Mouse (Mus musculus) retina, postnatal 7 days (tissue): ENCODE measurements around the gene Stk39.

ENCODE experiments used
- DNase-seq: peaks from one replicate; pipeline ENCODE4 v3.0.0-alpha.2; 2012; ENCODE audit warnings: low read depth, low spot score

Gene Stk39

DNA sequence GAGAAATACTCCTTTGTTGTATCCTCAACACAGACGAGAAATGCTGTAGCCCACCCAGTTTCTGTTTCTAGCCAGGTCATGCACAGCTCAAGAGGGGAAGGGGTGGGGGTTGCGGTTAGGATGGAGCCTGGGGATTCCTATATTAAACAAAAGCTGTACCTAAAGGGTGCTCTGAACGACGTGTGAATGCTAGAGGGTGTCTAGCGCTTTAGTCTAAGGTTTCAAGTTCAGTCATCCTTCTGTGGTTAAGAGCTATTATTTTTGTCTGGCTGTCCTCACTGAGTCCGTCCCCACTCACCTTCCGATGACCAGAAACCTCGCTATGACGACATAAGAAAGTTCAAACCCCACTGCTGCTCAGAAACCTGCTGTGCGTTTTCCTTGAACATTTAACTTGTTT, 182.9 kb downstream of the Stk39 start:
- no peak for DNase-seq

DNA sequence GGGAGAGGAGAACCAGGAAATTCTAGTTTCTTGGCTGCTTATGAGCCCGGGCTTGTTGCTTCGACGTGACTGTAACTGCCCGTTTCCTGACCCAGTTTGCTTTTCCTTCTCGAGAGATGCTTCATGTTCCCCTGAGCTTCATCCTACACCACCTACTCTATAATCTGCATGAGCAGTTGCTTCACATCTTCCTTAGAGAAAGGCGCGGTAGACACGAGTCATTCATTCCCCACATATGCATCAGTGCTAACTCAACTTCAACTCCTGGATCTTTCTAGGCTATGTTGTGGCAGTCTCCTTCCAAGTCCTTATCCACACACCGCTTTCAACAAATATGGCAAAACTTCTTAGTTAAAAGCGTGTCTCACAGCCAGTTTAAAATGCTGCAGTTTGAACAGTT, 184.0 kb downstream of the Stk39 start:
- no peak for DNase-seq

DNA sequence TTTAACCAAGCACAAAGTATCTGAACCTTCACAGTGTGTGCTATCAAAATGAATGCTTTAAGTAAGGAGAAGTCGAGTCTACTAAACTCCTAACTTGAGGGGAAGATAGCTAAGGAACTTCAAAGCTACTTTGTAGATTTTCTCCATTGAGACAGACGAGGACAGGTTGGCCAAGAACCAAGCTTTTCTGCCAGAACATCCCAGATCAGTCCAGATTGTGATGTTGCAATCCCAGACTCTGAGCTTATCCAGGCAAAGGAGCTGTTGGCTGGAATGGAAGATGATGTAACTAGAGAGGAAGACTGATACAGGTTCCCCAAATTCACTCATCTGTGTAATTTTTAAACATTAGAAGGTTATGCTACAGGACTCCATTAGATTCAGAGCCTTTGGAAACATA, 187.7 kb downstream of the Stk39 start:
- no peak for DNase-seq

DNA sequence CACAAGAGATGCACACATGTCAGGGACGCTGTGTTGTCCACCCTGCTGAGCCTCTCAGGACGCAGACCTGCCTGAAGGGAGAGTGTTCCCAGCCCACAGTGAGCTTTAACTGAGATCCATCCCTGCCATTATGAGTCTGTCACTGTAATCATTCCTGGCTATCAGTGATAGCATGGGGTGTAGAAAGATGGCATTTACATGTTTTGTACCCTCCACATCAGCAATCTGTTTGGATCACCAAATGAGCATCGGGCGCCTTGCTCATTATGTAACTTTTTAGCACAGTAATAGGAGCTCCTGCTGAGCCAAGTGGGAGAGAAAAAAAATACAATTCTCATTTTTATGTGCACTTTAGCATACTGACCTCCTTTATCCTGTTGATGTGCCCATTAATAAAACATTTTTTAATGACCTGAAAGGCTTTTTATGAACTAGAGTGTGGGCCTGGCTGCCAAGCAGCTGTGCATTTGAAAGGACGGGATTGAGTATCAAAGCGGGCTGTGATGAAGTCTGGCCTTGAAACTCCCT, 189.0 kb downstream of the Stk39 start:
- DNase-seq: no peak

DNA sequence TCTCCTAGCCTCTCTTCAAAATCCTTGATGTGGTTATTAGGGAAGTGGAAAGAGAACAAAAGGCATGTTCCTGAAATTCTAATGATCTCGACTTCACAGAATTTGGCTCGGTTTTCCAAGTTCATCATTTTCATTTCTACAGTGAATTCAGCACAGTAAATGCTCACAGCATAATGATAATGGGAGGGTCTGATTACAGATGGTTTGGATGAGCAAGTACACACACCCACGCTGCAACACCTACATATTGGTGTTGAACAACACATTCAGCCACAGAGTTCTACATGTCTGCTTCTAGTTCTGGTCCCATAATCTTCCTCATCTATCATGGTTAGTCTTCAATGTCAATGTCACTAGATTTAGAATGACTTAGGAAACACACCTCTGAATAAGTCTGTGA, 190.5 kb downstream of the Stk39 start:
- no peak for DNase-seq

DNA sequence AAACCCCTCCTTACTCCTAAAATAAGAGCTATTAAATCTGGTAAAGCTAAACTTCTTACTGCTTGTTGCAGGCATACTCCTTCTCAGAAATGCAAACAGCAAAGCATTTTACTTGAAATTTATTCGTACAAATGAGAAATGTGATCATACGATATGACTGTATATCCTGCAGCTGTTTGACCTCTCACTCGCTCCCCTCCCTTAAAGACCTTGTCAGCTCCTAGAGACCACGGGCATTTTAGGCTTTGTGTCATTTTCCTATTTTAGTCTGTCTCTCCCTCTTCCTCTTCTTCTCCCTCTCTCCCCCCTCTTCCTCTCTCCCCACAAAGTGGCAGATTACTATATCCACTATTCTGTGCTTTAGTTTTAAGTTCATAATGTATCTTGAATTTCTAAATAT, 200.8 kb downstream of the Stk39 start:
- DNase-seq: no peak

DNA sequence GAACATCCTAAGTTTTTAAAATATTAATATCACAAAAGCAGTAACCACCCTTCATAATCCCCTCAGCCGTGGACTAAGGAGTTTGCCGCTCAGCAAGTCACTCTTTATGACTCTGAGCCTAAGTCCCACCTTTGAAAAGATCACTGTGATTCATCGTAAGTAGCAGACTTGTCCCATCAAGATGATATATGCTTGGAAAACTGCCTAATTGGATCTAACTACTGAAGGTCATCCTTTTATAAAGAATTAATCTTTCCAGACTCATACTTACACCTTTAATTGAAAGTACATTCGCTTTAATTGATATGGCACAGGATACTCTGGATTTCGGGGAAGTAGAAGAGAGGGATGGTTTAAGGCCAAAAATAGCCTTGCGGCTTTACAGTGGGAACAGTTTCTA, 201.2 kb downstream of the Stk39 start:
- no peak for DNase-seq

DNA sequence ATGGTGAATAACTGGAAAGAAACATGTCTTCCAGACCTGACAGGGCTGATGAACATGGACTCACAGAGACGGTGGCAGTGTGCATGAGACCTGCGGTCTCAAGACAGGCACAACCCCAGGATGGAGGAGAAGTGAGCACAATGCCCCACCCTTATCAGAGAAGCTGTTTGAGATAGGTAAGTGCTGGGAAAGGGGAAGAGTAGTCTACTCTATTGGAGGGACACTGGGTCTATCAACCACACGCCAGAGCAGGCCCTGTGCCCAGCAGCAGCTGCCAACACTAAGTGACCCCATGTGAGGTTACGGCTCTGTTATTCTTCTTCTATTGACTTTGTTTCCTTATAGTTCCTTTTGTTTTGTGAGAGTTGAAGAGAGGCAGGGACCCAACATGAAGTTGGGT, 202.4 kb downstream of the Stk39 start:
- DNase-seq: no peak

DNA sequence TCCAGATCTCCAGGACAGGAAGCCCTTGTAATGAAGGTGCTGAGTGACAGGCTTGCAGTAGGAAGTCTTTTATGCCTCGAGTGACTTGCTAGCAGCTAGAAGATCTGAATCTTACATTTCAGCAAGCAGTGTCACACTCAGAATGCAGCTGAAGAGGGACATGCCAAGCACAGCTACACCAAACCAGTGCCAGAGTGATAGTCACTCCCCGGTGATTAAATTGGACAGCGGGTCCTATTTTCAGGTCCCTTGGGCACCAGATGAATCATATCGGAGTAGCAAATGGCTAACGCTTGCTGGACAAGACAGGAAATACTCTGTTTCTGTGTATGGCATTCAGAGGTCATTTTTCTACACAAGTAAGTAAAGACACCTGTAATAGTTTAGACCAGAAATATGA, 207.2 kb downstream of the Stk39 start:
- no peak for DNase-seq

DNA sequence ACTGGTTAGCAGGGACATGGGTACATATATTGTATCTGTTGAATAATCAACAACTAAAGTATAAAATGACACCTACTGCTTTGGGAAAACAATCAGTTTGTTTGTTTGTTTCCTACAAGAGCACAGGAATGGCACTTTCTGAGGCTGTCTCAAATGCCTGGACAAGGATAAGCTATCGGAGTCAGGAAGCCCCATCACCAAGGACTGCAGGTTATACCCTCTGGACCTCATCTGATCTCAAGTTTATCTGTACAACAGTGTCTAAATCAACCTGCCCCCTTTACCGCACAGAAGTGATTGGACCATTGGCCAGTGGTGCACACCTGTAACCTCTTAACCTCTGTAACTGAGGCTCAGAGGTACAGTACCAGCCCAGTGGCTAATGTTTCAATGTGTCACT, 211.2 kb downstream of the Stk39 start:
- no peak for DNase-seq

DNA sequence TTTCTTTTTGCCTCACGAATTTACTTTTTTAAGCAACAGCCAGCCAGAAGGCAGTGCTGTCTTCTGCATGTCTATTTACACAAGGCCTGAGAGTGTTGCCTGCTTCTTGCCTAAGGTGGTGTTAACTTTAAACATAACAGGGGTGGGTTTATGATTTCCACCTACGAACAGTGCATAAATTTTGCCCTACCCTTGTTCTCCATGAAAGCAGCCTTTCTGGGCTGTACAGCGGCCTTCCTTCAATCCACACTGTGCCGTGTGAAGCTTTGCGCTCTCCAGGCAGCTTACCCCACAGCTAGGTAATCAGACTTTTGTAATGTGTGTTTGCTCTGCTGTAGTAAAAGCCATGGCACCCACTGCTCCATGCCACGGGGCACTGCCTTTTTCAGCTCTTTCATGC, 214.5 kb downstream of the Stk39 start:
- DNase-seq: no peak

DNA sequence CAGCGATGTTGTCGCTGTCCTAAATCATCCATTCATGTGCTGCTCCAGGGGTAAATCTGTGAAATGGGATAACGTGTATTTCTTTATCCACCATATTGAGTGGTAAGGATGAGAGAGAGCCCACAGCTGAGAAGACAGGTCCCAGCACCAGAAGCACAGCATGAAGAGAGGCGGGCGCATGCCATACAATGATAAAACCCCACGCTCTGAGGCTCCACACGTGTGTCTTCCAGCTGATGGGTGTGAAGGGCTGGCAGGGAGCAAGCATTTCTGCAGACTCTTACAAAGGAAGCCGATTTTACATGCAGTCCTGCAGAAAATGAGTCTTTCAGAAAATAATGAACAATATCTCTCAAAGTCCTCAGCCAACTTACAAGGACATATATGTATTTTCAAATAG, 215.6 kb downstream of the Stk39 start:
- no peak for DNase-seq

DNA sequence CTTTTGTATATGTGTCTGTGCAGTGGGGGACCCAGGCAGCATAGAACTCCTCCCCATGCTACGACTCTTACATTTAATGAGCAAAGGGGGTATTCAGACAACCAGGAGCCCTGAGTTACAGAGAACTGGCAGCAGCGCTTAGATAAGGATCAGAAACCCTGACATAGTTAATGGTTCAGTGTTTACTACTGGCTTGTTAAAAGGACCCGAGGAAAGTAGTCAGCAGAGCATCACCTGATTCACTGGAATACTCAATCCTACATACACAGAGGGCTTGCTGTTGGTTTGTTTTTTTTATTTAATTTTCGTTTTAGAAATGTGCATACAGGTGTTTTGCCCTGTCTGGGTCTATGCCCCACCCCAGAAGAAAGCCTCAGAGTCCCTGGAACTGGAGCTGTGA, 217.3 kb downstream of the Stk39 start:
- DNase-seq: no peak

DNA sequence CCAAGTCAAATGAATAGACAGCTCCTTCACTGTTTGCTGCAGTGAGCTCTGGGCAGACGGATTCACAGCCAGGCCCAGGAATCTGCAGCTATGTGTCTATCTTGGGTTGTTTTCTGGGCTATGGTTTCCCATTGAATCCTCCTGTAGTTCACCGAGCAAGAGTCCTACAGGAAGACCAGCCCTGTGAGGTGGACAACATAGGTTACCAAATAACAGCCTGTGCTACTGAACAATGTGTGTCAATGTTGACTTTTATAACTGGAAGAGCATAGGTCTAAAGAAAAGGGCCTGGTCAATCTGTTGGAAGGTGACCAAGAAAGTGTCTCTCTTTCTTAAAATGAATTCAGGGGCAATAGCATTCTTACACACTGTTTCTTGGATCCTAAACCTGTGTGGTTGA, 218.8 kb downstream of the Stk39 start:
- DNase-seq: no peak

DNA sequence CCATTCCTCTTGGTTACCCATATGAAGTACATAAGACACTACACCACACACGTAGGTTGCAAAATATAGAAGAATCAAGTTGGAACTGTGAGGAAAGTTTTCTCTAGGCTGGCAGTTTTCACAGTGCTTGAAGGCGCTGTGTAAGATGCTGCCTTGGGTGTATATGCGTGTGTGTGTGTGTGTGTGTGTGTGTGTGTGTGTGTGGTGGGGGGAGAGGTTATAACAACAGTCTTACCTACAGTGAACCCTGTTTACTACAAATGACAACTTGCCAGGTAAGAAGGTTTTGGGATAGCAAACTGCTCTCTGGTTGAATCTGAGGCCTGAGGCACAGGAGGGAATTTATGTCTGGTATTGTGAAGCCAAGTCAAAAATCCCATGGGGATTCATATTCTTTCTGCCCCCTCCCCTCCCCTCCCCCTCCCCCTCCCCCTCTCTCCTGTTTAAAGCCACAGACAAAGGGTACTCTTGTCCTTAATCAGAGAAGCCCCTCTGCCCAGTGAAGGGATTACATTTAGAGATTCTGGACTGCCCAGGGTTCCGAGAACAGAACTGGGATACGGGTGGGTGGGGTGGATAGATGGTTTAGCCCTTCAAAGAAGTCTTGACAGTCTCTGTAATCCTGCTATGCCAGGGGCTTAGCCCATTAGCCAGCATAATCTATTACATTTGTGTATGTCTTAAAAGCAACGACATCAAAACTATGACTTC, 219.9 kb downstream of the Stk39 start:
- DNase-seq: no peak

DNA sequence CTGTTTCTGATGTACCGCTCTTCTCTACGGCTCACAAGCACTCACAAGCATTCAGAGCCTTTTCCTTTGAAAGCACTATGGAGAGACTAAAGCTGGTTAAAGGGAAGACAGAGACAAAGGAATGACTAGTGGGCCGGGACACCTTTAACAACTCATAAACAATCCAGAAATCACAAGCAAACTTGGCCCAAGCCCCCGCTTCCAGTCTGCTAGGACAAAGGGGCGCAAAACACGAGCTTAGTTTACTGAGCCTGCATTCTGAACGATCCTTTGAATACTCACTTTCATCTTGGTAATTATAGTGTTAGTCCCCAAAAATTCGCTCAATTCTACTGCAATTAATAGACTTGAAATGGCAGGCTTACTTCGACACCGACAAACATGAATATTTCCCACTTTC, 221.2 kb downstream of the Stk39 start:
- DNase-seq: no peak

DNA sequence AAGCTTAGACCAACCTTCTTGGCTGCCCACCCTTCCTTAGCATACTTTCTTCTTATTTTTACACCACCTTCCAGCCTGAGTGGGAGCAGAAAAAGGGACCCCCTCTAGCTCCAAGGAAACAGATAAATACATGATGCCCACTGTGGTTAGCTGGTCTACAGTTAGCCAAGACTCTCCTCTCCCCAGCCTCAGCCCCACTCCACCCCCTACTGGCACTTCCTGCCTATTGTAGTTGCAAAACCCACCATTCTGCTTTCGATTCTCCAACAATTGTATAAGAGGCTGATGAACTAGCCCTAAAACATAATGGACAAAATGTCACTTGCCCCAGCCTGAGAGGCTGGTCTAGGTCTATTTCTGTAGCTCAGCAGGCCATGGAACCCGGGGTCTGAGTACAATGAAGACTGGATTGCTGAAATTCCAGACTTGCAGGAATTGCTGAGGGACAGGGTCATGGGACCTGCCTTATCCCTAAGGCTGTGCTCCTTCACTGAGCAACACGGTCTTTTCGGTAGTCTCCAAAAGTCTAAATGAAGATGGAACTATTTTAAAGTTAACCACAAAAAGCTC, 222.1 kb downstream of the Stk39 start:
- DNase-seq: no peak

DNA sequence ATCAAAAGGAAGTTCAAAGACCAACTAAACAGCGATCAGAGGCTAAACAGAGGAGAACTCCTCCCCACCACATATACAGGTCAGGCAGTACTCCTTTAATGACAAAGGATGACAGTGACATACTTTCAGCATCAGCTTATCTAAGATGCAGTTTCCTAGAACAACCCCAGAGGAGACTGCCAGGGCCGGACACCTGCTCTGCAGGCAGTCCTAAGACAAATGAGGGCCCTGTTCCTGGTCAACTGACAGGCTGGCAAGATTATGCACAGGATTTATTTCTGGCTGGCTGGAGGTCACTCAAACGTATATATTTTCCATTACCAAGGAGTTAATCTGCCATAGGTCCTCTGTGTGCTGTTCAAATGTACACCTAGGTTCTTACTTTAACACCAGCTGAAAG, 225.8 kb downstream of the Stk39 start:
- no peak for DNase-seq

DNA sequence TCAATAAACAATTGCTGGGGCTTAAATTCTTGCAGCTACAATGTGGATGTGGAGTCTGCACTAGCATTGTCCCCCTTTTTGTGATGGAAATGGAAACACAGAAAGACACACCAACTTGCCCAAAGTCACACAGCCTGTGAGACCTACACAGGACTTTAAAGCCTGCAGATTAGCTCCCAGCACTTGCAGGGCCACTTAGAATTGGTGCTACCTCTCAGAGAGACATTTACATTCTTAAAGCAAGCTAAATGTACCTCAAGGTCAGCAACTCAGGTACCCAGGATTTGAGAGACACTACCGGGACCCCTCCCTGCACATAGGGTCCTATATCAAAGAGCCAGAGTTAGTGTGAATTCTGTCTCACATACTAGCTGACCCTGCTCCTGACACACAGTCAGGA, 227.5 kb downstream of the Stk39 start:
- no peak for DNase-seq

DNA sequence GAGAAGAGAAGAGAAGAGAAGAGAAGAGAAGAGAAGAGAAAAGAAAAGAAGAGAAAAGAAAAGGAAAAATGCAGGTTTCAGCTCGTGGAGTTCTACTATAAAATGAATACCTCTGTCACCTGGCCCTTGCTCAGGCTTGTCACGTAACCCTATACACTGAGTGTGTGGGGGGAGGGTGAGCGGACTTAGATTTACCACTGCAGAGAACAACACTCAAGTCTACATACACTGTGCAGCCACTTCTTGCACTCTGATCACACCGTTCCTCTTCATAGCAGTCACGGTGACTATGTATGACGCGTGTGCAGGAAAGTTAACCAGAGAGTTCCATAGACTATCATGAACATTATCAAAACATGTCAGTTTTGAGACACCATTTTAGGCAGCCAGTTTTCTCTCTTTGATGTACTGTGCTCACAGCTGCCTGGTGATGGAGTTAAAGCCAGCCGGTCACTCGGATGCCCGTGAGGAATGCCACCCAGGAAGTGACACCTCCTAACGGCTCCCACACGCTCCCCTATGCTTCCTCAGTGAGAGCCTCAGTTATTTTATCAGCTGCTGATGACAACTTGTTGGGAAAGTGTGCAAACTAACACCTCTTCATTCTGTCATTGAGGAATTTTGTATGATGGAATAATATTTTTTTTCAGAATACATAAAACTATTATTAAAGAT, 228.1 kb downstream of the Stk39 start:
- no peak for DNase-seq

DNA sequence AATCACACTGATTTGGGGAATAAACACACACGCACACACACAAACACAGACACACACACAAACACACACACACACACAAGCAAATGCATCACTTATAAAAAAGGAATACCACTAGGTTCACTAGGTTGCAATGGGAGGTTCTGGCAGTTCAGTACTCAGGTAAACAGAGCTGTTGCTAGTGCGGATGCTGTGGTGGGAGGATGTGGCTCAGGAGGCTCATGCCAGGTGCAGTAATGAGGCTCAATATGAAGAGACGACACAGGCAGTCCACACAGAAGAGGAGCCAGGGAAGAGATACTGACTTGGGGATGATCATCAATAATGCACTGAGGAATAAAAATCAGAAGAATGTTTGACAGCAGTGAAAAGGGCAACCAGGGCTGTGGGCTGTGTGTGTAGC, 228.8 kb downstream of the Stk39 start:
- no peak for DNase-seq

DNA sequence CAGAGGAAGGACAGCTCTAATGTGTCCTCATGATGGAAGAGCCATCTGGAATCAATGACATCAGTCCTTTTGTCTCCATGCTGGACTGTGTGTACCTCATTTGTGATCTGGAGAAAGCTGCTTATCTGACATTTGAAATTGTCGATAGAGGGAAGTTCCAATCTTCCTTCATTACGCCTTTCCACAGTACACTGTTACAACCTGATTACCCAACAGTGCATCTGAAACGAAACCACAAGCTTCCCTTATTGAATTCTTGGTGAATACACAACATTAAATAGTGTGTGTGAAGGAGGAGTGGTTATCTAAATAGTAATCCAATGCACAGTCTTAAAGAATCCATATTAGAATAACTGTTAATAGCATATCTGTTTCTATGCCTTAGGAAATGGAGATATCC, 230.0 kb downstream of the Stk39 start:
- DNase-seq: no peak

DNA sequence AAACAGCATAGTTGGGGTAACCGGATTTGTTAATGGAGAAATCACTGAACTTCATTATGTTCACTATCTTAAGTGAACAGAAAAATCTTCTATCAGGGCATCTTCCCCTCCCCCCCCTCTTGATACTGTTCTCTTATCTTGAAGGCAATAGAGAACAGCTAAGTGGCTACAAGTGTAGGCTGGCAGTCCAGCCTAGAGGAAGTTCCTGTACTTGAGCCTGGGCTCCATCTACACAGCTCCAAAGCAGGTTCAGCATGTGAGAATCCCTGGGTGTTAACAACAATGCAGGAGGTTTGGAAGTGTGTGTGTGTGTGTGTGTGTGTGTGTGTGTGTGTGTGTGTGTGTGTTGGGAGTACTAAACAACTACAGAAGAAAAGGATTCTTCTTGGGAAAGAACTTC, 230.4 kb downstream of the Stk39 start:
- DNase-seq: no peak
